ENCODE assay signal across 8 mouse cellular contexts in genomic region chr2:19371390-19372158, GRCm38 (mm10). TPM values are rescaled to one million over a fixed set of nuclear protein-coding genes. Genes with fewer than 3 reads are reported as not detected.
DNase-seq lines count a peak whose midpoint lies in the region; ATAC-seq and TF ChIP-seq lines count a peak whose summit lies in the region.

Msrb2 (plus strand) TSS chr2:19371440.

- peaks cover 17% of the 10 kb centered on the region for H3K27me3 ChIP-seq in Patski
- H3K27me3 ChIP-seq in hindbrain, embryonic 14.5 days (ENCODE audit: control insufficient read depth, insufficient read depth, low read length) = no peaks in the 10 kb centered on the region

- peak within 1 kb of the TSS; percentile 74 for H3K9ac ChIP-seq in hindbrain, embryonic 14.5 days

- peak within 1 kb of the TSS; percentile 76 for H3K4me2 ChIP-seq in hindbrain, embryonic 14.5 days (replicated peaks)

- CTCF ChIA-PET in Patski (lab: Charles Lee) = interaction anchor here (0.9 kb wide), 1 partner anchor 20 kb away, joined by 3 read pairs; no protein-coding TSS in a partner anchor

- POLR2A ChIA-PET in Patski (lab: Charles Lee) = no interaction called here

- in situ Hi-C loops in Patski (cut with MboI; ENCODE audit: low pct_unique_long_range_greater_than_20kb) = no loop called here

- peak within 1 kb of the TSS; percentile 60 for H3K4me3 ChIP-seq in hindbrain, embryonic 14.5 days (replicated peaks; ENCODE audit: low read length)

- 1% methylated on average over 39 of the region's 39 CpGs for WGBS in hindbrain, embryonic 14.5 days

- H3K36me3 ChIP-seq in hindbrain, embryonic 14.5 days (replicated peaks; ENCODE audit: control insufficient read depth, insufficient read depth) = no peaks in the 10 kb centered on the region

- peak; percentile 86 for ATAC-seq in Patski
- ATAC-seq in hindbrain, embryonic 14.5 days (ENCODE audit: low FRiP score) = peak; percentile 85

- H3K4me1 ChIP-seq in hindbrain, embryonic 14.5 days (replicated peaks; ENCODE audit: control insufficient read depth, insufficient read depth, low read length) = peaks cover 5% of the 10 kb centered on the region; the same call in 1 of the 2 replicates

- no peaks in the 10 kb centered on the region for H3K9me3 ChIP-seq in hindbrain, embryonic 14.5 days (ENCODE audit: control insufficient read depth, low read length)

- TF ChIP-seq CTCF in Patski (IDR thresholded peaks at IDR 0.05) = peak; percentile 43

- DNase-seq in Patski (ENCODE audit: low read depth, low spot score) = peak; percentile 17
- peak; percentile 71 to 75 for DNase-seq in cerebellum, postnatal 36 days
- peak; percentile 76 to 79 for DNase-seq in frontal cortex, postnatal 36 days (ENCODE audit: low spot score in 2 of 2)
- peak; percentile 57 for DNase-seq in hindbrain, embryonic 14.5 days (ENCODE audit: low spot score)
- DNase-seq in layer of hippocampus, postnatal 25 days (ENCODE audit: extremely low spot score in 1 of 2, low spot score in 1 of 2) = peak; percentile 73
- peak; percentile 81 for DNase-seq in lung, postnatal 14 days
- peak; percentile 75 for DNase-seq in ovary, postnatal 36 days (ENCODE audit: low spot score)
- peak; percentile 80 for DNase-seq in thymus, postnatal 25 days

- H3K27ac ChIP-seq in hindbrain, embryonic 14.5 days = 0 out of 2 replicates have a peak within 1 kb of the TSS, but pooled peaks have one; percentile 11

RNA-seq across cellular contexts. Expression of gene Msrb2, which starts in this region (rescaled TPM):
- 13.3 TPM for polyA plus RNA-seq in Patski (2021)
- 9.7 and 9.8 TPM in 2 replicates for polyA plus RNA-seq in hindbrain, embryonic 14.5 days (2014; fragmentation: Nextera tagmentation; extraction: Ambion mirVana)
- 10 to 100 TPM; 23.5 to 29.4 TPM for total RNA-seq in layer of hippocampus, postnatal 25 days (2021)

Comparison
In these comparisons a context has a peak if more than half of its experiments do, and no peak if none do; other contexts are left out.
1. Peak in every context shown above with its lines: DNase-seq, ATAC-seq, H3K4me3 ChIP-seq and H3K27ac ChIP-seq.
2. DNase-seq: peak in every context shown above with its lines; median percentile 81 in lung, postnatal 14 days; 80 in thymus, postnatal 25 days; 78 in frontal cortex, postnatal 36 days; 75 in ovary, postnatal 36 days; 73 in cerebellum, postnatal 36 days; 73 in layer of hippocampus, postnatal 25 days; 57 in hindbrain, embryonic 14.5 days; 17 in Patski.